Mouse (Mus musculus) layer of hippocampus, postnatal 10 days (tissue): ENCODE data around the gene Usp4. TPM values are rescaled to one million over a fixed set of nuclear protein-coding genes. Genes with fewer than 3 reads are reported as not detected.
"Not testable (repeated sequence)": the region's sequence is repeated elsewhere in the genome, so short reads cannot be mapped to it uniquely, and the experiment has no call there.

Experiments used
- DNase-seq, 2 experiments: peaks; one replicate each; pipeline ENCODE4 v3.0.0; 2021; ENCODE audit warnings: low spot score in 2 of 2
- long read RNA-seq: library from polyadenylated mRNA; stranded (forward); transcript quantifications from one replicate; pipeline ENCODE4 v2.0.0, GENCODE M21; 2023
- total RNA-seq, 2 experiments: library from RNA; stranded (reverse); gene quantifications; 2 replicates each; pipeline ENCODE4 v1.2.3; 2021

Usp4 gene
- 100 to 1,000 TPM; 121 to 132 TPM for total RNA-seq
- long read RNA-seq, transcript Usp4-201 (22 exons, 3,662 nt) = major isoform, 54 of 102 reads
- long read RNA-seq, partial matches to known transcripts = 10 of 102 reads
- long read RNA-seq, other reads (novel, unspliced or antisense) = 34 of 102 reads

DNA sequence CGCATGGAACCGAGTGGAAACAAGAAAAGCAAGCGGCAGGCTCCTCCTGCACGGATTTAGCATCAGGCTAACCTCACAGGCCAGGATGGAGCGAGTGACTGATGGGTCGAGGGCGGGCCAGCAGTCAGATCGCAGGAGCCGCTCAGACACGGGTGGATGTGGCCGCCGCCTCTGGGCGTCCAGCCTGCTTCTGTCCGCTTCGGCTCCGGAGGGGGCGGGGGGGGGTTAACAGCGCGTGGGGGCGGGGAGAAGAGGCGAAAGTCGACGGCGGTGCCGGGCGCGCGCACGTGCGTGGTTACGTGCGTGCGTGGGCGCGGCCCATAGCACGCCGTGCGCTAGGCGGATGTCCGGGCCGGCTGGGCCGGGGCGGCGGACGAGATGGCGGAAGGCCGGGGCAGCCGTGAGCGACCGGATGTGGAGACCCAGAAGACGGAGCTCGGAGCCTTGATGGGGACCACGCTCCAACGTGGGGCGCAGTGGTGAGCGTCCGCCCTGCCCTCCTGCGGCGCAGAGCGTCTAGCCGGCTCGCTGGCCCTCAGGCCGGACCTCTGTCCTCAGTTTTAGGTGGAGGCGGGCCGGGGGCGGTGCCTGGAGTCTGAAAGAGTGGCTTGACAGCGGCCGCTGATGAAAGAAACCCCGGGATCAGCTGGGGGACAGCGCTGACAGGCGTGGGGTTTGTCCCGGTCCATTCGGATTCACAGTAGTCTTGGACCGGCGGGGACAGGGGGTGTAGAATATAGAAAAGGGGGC, at the start of gene Usp4:
Gene Usp4, plus strand, starts transcription at position 314 of the 750 bp plus-strand sequence.
- peak; percentile 78 to 88 for DNase-seq

DNA sequence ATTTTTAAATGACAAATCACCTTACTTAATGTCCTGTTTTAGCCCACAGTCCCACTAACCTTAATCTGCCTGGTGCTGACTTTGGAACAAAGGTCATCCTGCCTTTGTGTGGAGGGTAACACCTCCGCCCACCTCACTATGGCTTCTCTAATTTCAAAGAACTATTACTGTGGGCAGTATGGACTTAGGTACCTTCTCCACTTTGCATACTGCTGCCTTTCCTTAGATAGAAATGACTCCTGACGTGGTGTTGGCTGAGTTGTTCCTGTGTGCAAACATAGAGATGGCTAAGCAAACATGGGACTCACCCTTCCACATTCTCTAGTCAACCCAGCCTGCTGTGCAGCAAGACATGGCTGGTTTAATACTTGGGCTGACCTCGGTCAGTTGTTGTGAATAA, 45.8 kb upstream of the Usp4 start:
- DNase-seq = no peak

DNA sequence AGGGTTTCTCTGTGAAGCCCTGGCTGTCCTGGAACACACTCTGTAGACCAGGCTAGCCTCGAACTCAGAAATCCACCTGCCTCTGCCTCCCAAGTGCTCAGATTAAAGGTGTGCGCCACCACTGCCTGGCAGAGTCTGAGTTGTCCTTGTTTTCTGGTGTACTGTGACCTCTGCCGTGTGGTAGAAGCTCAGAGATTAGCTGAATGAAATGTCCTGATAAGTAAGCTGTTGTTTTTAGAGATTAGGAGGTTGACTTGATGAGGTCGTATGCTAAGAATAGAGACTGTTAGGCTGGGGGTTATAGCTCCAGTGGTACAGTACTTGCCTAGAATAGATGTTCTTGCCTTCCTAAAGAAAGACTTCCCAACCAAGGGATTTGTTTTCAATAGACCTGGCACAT, 42.9 kb upstream of the Usp4 start:
- no peak for DNase-seq

DNA sequence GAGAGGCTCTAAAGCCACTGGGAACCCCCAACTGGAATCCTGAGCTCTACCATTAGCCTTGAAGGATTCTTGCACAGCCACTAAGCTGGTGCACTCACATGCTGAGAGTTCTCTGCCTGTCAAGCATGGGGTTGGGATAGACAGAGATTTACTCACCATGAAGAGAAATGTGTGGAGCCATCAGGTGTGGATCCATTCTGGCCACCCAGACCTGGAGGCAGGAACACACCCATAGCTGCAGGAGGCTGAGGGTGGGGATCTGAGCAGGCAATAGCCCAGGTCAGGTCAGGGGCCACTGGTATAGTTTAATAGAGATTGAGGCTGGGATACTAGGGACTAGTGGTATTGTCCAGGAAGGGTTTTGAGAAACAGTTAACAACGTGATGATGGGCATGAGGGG, 42.5 kb upstream of the Usp4 start:
- DNase-seq = peak in 1 of 2 experiments; percentile 26

DNA sequence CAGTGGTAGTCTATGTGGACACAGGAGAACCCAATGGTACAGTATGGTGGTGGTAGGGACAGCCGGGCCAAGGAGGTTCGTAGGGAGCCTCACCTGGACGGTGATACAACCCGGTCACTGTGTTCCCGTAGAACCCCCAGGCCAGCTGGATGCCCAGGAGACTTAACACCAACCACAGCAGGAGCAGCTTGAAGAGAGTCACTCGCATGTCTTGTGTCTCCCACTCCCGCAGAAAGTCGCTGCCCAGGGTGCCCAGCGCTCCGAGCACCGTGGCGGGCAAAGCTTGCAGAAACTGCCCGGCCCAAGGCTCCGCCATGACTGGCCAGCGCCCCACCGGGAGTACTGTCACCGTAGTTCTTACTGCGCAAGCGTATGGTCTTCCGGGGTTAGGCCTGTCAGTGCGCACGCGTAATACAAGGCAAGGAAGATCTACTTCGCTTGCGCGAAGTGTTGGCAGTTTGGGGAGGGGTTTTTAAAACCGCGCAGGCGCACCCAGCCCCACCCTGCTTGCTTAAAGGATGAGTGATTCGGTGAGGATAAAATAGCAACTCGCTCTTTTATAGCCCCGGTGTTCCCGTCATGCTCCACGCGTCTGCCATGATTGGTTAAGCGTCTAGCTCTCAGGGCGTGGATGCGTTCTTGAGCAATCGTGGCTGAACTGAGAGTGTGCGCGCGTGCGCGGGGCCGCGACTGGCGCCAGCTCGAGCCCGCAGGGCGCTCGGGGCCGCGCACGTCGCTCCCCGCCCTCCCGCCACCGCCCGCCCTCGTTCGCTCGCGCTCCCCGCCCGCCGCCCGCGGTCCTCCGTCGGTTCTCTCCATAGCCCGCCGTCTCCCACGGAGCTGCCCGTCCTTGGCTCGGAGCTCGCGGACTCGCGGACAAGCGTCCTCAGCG, 41.8 kb upstream of the Usp4 start, which contains the start of the genes Rhoa and Tcta:
Gene Rhoa, plus strand, starts transcription at position 501 of the 892 bp plus-strand sequence.
Gene Tcta, minus strand, starts transcription at position 532 of the 892 bp plus-strand sequence.
- DNase-seq = peak; percentile 94 to 97

DNA sequence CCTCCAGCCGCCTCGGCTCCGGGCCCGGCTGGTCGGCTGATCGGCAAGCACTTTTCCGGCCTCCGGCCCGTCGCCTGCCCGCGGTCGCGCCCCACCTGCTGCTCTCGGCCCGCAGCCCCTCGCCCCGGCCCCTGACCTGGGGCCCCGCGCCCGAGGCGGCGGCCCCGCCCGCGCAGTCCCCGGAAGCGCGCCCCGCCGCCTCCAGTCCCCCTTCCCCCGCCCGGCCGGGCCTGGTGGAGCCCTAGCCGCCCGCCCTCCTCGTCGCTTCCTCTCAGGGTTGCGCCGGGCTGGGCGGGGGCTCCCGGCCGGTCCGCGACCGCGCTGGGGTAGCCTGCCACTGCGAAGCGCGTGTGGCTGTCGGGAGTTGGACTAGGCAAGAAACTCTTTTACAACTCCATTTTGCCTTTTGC, 41.1 kb upstream of the Usp4 start:
- DNase-seq = peak in 1 of 2 experiments; percentile 77

DNA sequence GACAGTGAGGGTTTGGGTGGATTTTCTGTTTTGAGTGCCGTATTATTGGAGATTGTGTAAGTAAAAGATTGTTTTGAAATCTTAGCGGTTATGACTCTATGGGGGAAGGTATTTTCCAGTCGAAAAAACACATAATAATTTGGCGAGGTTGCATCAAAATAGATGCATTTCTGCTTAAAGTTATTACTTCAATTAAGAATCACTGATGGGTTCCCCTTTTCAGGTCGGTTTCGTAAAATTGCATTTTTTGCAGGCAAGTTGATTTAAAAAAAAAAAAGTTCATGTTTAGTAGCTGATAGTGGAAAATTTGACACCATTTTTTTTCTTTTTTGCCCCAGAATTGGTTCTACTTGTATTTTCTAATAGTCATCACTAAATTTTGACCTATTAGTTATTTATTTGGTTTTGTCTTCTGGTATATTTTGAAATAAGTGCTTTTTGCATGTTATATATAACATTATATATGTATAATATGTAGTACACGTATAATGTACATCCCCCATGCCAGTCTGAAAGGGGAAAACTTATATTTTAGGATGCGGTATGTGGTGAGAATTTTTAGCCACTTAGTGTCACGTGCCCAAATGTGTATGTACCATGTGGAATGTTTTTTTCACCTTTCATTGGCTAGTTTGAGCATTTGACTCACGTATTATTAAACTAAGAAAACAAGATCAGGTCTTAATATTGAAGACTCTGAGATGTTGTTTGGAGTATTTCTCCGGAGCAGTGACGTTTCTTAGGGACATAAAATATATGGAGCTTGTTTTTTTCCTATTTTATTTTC, 40.4 kb upstream of the Usp4 start:
- DNase-seq = no peak

DNA sequence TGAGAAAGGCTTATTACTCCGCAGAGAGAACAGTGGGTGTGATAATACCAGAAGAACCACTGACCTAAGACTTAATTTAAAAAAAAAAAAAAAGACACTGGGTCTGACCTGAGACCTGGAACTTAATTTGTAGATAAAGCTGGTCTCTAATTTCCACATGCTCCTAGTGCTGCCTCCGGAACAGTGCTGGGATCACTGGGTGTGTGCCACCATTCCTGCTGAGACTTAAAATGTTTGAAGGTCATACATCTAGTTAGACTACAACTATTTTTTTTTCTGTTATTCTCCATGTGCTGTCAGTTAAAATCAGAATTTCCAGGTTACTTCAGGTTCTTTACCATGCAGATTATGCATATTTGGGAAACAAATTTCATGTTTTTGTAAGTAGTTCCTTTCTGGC, 39.5 kb upstream of the Usp4 start:
- DNase-seq = no peak

DNA sequence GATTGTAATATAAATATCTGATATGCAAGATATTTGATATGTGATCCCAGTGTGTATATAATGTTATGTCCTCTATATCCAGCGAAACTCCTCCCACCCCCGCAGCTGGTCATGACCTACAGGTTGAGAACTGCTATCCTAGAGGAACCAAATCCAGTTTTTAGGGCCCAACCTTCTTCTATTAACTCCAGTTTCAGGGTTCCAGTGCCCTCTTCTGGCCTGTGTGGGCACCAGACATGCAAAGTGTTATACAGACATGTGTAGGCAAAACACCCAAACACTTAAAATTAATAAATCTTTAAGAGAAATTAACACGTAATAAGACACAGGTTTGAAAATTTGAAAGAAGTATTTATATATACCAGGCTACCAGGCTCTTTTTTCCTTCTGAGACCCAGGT, 30.1 kb upstream of the Usp4 start:
- DNase-seq = no peak

DNA sequence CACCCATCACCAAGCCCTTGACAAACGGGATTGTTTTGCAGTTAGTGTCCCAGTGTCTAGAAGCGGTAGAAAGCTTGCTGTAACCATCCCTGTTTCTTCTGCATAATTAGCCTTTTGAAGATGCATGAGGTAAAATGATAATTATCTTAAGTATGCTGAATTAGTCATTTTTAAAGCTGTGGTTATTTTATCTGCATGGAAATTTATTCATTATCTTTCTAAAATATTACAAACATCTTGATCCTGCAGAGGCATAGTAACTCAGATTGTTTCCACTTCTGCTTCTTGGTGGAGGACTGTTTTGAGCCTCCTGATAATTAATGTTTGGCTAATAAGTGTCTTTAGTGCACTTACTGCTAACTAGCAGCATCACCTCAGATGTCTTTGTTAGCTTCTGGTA, 29.2 kb upstream of the Usp4 start:
- DNase-seq = no peak

DNA sequence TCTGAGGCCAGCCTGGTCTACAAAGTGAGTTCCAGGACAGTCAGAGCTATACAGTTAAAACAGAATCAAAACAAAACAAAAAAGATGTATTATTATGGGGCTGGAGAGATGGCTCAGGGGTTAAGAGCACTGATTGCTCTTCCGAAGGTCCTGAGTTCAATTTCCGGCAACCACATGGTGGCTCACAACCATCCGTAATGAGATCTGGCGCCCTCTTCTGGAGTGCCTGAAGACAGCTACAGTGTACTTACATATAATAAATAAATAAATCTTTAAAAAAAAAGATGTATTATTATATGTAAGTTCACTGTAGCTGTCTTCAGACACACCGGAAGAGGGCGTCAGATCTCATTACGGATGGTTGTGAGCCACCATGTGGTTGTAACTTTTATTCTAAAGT, 25.6 kb upstream of the Usp4 start:
- not testable (repeated sequence) for DNase-seq

DNA sequence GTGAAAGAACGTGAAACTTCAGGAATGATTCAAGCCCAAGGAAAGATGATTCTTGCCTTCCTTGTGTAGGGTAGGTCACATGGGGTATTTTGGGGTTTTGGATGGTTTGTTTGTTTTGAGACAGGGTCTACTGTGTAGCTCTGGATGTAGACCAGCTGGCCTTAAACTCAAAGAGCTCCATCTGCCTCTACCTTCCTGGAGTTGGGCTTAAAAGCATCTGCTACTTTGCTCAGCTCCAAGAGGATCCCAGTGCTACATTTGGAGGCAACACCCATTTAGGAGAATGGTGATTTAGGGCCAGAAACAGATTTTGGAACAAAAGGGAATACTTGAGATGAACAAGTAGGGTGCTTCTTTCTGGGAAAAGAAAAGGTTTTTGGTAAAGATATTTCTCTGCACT, 22.9 kb upstream of the Usp4 start:
- no peak for DNase-seq

DNA sequence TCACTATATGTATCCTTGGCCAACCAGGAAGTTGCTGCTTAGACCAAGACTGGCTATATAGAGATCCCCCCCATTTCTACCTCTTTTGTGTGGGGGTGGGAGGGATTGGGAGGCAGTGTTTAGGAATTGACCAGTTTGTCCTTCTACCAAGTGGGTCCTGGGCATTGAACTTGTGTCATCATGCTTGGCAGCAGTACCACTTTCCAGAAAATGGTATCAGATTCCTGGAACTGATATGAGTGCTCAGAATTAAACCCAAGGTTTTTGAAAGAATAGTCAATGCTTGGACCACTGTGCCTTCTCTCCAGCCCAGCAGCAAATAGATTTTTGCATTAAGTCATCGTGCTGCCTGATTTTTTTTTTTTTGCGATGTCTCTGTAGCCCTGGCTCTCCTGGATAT, 21.8 kb upstream of the Usp4 start:
- DNase-seq = no peak

DNA sequence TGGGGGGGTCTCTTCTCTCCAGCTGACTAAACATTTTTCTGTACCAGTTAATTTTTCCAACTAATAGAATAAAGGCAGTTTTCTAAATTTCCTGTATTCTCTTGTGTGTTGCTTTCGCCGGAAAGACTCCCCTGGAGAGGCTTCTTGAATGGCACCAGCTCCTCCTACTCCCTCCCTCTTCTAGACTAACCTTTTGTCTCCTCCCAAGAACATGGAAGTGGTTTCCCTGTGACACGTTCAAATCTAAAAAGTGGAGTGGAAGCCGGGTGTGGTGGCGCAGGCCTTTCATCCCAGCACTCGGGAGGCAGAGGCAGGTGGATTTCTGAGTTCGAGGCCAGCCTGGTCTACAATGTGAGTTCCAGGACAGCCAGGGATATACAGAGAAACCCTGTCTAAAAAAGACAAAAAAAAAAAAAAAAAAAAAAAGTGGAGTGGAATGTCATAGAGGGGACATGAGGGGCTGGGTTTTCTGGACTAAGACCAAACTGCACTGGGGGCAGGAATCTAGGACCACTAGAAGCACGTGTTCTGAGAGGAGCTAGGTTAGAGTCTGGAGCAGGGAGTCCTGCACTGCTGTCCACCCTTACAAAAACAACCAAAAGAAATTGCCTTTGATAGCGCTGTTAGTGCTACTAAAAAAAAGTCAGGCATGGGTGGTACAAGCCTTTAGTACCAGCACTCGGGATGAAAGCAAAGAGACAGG, 9.7 kb upstream of the Usp4 start:
- DNase-seq = no peak

DNA sequence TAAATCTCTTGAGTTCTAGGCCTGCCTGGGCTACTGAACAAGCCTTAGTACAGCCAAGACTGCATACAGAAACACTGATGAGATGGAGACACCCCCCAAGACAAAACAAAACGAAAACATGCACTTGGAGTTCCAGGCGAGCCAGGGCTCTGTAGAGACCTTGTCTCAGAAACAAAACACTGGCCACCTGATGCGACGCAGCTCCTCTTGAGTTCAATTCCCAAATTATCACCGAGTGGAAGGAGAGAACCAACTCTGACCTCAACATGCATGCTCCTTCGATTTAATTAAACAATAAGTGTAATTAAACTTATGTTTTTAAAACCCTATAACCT, 9.1 kb upstream of the Usp4 start:
- no peak for DNase-seq

DNA sequence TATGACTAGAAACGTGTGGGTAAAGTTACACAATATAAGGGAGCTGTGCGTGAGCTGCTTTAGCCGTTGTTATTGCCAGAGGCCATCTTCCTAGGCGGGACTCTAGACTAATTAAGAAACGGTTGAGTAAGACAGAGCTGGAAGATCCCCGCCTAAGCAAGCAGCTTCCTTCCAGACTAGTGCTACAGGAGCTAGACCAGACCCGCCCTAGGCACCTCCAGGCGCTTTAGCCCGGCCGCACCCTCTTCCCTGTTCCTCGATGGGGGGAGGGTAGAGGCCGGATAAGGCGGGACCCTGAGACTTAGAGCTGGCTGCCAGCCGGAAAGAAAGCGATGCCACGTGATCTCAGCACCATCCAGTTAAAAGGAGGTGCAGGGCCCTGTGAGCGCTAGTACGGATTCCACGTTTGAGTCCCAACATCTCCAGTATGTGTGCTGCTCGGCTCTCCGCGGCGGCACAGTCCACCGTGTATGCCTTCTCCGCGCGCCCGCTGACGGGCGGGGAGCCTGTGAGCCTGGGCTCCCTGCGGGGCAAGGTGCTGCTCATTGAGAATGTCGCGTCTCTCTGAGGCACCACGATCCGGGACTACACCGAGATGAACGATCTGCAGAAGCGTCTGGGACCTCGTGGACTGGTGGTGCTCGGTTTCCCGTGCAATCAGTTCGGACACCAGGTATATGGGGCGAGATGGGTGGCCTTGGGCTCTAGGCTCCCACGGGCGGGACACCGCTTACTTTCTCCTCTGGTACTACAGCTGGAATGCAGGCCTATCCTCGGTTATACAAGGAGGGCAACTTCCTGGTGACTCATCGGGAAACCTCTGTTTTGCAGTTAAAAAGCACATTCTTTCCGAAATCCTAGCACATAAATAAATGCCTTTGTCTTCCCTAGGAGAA, 8.5 kb upstream of the Usp4 start, which contains the start of gene Gpx1:
Gene Gpx1, plus strand, starts transcription at position 18 of the 896 bp plus-strand sequence.
- peak; percentile 77 to 82 for DNase-seq

DNA sequence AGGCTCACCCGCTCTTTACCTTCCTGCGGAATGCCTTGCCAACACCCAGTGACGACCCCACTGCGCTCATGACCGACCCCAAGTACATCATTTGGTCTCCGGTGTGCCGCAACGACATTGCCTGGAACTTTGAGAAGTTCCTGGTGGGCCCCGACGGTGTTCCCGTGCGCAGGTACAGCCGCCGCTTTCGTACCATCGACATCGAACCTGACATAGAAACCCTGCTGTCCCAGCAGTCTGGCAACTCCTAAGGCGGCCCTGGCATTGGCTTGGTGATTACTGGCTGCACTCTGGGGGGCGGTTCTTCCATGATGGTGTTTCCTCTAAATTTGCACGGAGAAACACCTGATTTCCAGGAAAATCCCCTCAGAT, 7.8 kb upstream of the Usp4 start:
- peak in 1 of 2 experiments; percentile 12 for DNase-seq

DNA sequence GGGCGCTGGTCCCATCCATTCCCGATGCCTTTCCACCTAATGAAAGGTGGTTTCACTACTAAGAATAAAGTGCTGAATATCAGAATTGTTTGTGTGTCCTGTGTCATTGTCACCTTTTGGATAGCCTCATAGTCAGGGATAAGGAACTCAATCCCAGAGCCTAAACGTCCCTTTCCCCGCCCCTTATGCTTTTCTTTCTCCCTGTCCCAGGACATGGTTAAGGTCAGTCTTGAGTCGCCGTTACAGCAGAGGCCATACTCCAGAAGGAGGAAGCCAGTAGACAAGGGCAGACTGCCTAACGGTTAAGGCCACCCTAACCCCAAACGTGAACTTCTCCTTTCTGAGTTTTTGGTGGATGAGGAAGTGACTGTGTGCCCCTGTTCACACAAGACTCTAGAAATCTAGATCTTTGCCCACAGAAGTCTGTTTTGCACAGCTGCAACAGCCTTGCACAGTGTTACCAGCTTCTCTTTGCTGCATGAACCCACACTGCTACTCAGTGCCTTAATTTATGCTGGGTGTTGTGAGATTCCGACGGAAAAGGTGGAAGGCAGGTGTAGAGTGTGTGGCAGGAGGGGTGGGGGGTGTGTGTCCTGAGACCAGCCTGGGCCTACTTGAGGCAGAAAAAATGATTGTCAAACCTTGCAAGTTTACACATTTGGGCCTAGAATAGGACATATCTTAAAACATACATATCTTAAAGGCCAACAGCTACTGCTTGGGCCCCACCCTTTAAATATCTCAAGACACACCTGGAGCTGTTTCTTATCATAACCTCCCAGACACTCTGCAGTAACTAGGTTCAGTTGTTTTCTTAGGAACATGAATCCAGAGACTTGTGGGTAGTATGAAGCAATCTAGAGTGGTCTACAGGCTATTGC, 7.2 kb upstream of the Usp4 start:
- no peak for DNase-seq

DNA sequence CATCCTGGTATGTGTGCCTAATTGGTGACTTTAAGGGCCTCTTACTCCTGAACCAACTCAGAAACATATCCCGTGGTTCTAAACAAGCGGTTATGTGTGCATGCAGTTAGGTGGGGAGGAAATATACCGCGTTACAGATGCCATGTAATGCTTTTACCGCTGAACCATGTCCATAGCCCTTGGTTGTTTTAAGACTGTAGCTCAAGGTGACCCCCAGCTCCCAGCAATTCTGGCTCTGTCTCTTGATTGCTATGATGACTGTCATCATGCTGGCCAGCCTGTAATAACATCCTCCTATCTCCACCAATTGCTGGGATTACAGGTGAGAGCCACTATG, 6.5 kb upstream of the Usp4 start:
- no peak for DNase-seq
